Mouse (Mus musculus): ENCODE data around the gene Nup153. TPM values are rescaled to one million over a fixed set of nuclear protein-coding genes. Genes with fewer than 3 reads are reported as not detected.

Nup153 gene
- polyA plus RNA-seq, 1 experiment from 2014 or later: 31.0 TPM

GRCm38 (mm10) chr13:46645476-46645875 is 82.3 kb downstream of the Nup153 start:
- WGBS: 82% methylated on average over 6 of the region's 6 CpGs
- Histone ChIP-seq H3K27ac (no peak overlapping the region), H3K9me3 (no peaks in the 10 kb centered on the region; the same call in 1 of the 2 replicates), H3K4me1 (no peaks in the 10 kb centered on the region), H3K36me3 (peaks cover 66% of the 10 kb centered on the region), H3K4me3 (no peak overlapping the region), H3K27me3 (ENCODE audit: insufficient read depth, poor library complexity, severe bottlenecking) (no peaks in the 10 kb centered on the region)
- no peak for DNase-seq (ENCODE audit: low spot score)

GRCm38 (mm10) chr13:46644175-46644574 is 83.6 kb downstream of the Nup153 start:
- Histone ChIP-seq H3K9me3 (no peaks in the 10 kb centered on the region; the same call in 1 of the 2 replicates), H3K4me3 (no peak overlapping the region), H3K36me3 (peaks cover 71% of the 10 kb centered on the region), H3K27me3 (ENCODE audit: insufficient read depth, poor library complexity, severe bottlenecking) (no peaks in the 10 kb centered on the region), H3K27ac (no peak overlapping the region), H3K4me1 (no peaks in the 10 kb centered on the region)
- no peak for DNase-seq (ENCODE audit: low spot score)
- WGBS: 86% methylated on average over 6 of the region's 6 CpGs

GRCm38 (mm10) chr13:46642318-46642717 is 85.4 kb downstream of the Nup153 start:
- no peak for DNase-seq (ENCODE audit: low spot score)
- Histone ChIP-seq H3K27me3 (ENCODE audit: insufficient read depth, poor library complexity, severe bottlenecking) (no peaks in the 10 kb centered on the region), H3K4me3 (no peak overlapping the region), H3K27ac (no peak overlapping the region), H3K36me3 (peaks cover 72% of the 10 kb centered on the region), H3K9me3 (no peaks in the 10 kb centered on the region; the same call in 1 of the 2 replicates), H3K4me1 (no peaks in the 10 kb centered on the region)
- 83% methylated on average over 4 of the region's 4 CpGs for WGBS

- H3K4me3 ChIP-seq: no peak overlapping the region
- no peaks in the 10 kb centered on the region for H3K27me3 ChIP-seq (ENCODE audit: insufficient read depth, poor library complexity, severe bottlenecking)
- H3K9me3 ChIP-seq: no peaks in the 10 kb centered on the region; the same call in 1 of the 2 replicates
- no peak for DNase-seq (ENCODE audit: low spot score)
- 92% methylated on average over 10 of the region's 10 CpGs for WGBS
- no peaks in the 10 kb centered on the region for H3K4me1 ChIP-seq
- no peak overlapping the region for H3K27ac ChIP-seq
- peaks cover 78% of the 10 kb centered on the region for H3K36me3 ChIP-seq
Observed at GRCm38 (mm10) chr13:46640608-46641468, 86.9 kb downstream of the Nup153 start.

- DNase-seq (ENCODE audit: low spot score): no peak
- Histone ChIP-seq H3K36me3 (peaks cover 65% of the 10 kb centered on the region), H3K4me1 (peaks cover 7% of the 10 kb centered on the region; the same call in 1 of the 2 replicates), H3K9me3 (no peaks in the 10 kb centered on the region), H3K4me3 (no peak overlapping the region), H3K27ac (no peak overlapping the region), H3K27me3 (ENCODE audit: insufficient read depth, poor library complexity, severe bottlenecking) (no peaks in the 10 kb centered on the region)
- WGBS: 76% methylated on average over 6 of the region's 6 CpGs
Observed at GRCm38 (mm10) chr13:46634133-46634488, 93.6 kb downstream of the Nup153 start.

- Histone ChIP-seq H3K4me3 (no peak overlapping the region), H3K4me1 (peaks cover 7% of the 10 kb centered on the region; the same call in 1 of the 2 replicates), H3K9me3 (no peaks in the 10 kb centered on the region), H3K27ac (0 out of 2 replicates have a peak overlapping the region, but pooled peaks have one; percentile 16), H3K36me3 (peaks cover 59% of the 10 kb centered on the region), H3K27me3 (ENCODE audit: insufficient read depth, poor library complexity, severe bottlenecking) (no peaks in the 10 kb centered on the region)
- no peak for DNase-seq (ENCODE audit: low spot score)
- 71% methylated on average over 18 of the region's 18 CpGs for WGBS
Observed at GRCm38 (mm10) chr13:46633320-46634132, 94.2 kb downstream of the Nup153 start.

- 59% methylated on average over 4 of the region's 4 CpGs for WGBS
Observed at GRCm38 (mm10) chr13:46632796-46633195, 94.9 kb downstream of the Nup153 start.

More at GRCm38 (mm10) chr13:46632796-46633195, 94.9 kb downstream of the Nup153 start:
- peaks cover 7% of the 10 kb centered on the region; the same call in 1 of the 2 replicates for H3K4me1 ChIP-seq
- H3K27ac ChIP-seq: no peak overlapping the region
- no peak overlapping the region for H3K4me3 ChIP-seq
- peaks cover 53% of the 10 kb centered on the region for H3K36me3 ChIP-seq
- no peak for DNase-seq (ENCODE audit: low spot score)
- no peaks in the 10 kb centered on the region for H3K27me3 ChIP-seq (ENCODE audit: insufficient read depth, poor library complexity, severe bottlenecking)
- no peaks in the 10 kb centered on the region for H3K9me3 ChIP-seq

Other genes starting within 250 kb of the Nup153 start
- gene Cap2, start 226.1 kb downstream of the Nup153 start, polyA plus RNA-seq (2016; fragmentation: Nextera tagmentation; extraction: Ambion mirVana): 101 and 175 TPM in 2 replicates
- gene Fam8a1, start 58.4 kb downstream of the Nup153 start, polyA plus RNA-seq (2016; fragmentation: Nextera tagmentation; extraction: Ambion mirVana): 8.3 and 11.6 TPM in 2 replicates
- gene Kif13a, start 201.9 kb upstream of the Nup153 start, polyA plus RNA-seq (2016; fragmentation: Nextera tagmentation; extraction: Ambion mirVana): 29.1 and 46.4 TPM in 2 replicates